Mouse (Mus musculus) thymus, postnatal 10 days (tissue): Measurements from ENCODE around the gene Tsen54.
"Not testable (repeated sequence)": the region's sequence is repeated elsewhere in the genome, so short reads cannot be mapped to it uniquely, and the experiment has no call there.

Experiments
- DNase-seq, 2 experiments: peaks; one replicate each; pipeline ENCODE4 v3.0.0; 2021; ENCODE audit warnings: low spot score in 2 of 2

Tsen54 gene

GRCm38 (mm10) chr11:115829036-115829435 lies 14.5 kb downstream of the Tsen54 start:
- no peak for DNase-seq

GRCm38 (mm10) chr11:115830550-115831325 lies 16.2 kb downstream of the Tsen54 start:
- no peak for DNase-seq

GRCm38 (mm10) chr11:115831518-115831917 lies 17.0 kb downstream of the Tsen54 start:
- DNase-seq = no peak

GRCm38 (mm10) chr11:115832064-115832463 lies 17.5 kb downstream of the Tsen54 start:
- DNase-seq = no peak

- DNase-seq = no peak
These were observed 18.0 kb downstream of the Tsen54 start for GRCm38 (mm10) chr11:115832523-115832922.

- no peak for DNase-seq
These were observed 18.5 kb downstream of the Tsen54 start for GRCm38 (mm10) chr11:115833021-115833513.

GRCm38 (mm10) chr11:115834033-115834432 lies 19.5 kb downstream of the Tsen54 start:
- DNase-seq = no peak

GRCm38 (mm10) chr11:115836656-115837395 lies 22.3 kb downstream of the Tsen54 start:
- DNase-seq = no peak

- no peak for DNase-seq
These were observed 23.3 kb downstream of the Tsen54 start for GRCm38 (mm10) chr11:115837606-115838345.

GRCm38 (mm10) chr11:115838895-115839311 lies 24.4 kb downstream of the Tsen54 start:
- no peak for DNase-seq

- no peak for DNase-seq
These were observed 25.2 kb downstream of the Tsen54 start for GRCm38 (mm10) chr11:115839732-115840131.

- no peak for DNase-seq
These were observed 26.5 kb downstream of the Tsen54 start for GRCm38 (mm10) chr11:115841044-115841443.

- no peak for DNase-seq
These were observed 27.5 kb downstream of the Tsen54 start for GRCm38 (mm10) chr11:115841961-115842550.

GRCm38 (mm10) chr11:115843141-115843890 lies 28.8 kb downstream of the Tsen54 start:
- no peak for DNase-seq

GRCm38 (mm10) chr11:115843891-115844239 lies 29.3 kb downstream of the Tsen54 start:
- no peak for DNase-seq

- DNase-seq = no peak
These were observed 29.7 kb downstream of the Tsen54 start for GRCm38 (mm10) chr11:115844240-115844639.

GRCm38 (mm10) chr11:115845819-115846218 lies 31.3 kb downstream of the Tsen54 start:
- no peak for DNase-seq

GRCm38 (mm10) chr11:115854674-115855073 lies 40.1 kb downstream of the Tsen54 start:
- no peak for DNase-seq

- DNase-seq = not testable (repeated sequence)
These were observed 42.6 kb downstream of the Tsen54 start for GRCm38 (mm10) chr11:115857146-115857545.

- no peak for DNase-seq
These were observed 43.4 kb downstream of the Tsen54 start for GRCm38 (mm10) chr11:115857936-115858335.

- no peak for DNase-seq
These were observed 43.8 kb downstream of the Tsen54 start, which contains the start of gene Myo15b for GRCm38 (mm10) chr11:115858354-115858753. TSS of gene Myo15b (plus strand) at chr11:115858406.
